Mouse (Mus musculus): ENCODE measurements at regions not wholly inside any gene's neighbourhood (a gene's known extent, or its start where the extent isn't known, plus 50 kb on each side); places are given as distances from the start of the nearest gene placed in this dataset.

DNA sequence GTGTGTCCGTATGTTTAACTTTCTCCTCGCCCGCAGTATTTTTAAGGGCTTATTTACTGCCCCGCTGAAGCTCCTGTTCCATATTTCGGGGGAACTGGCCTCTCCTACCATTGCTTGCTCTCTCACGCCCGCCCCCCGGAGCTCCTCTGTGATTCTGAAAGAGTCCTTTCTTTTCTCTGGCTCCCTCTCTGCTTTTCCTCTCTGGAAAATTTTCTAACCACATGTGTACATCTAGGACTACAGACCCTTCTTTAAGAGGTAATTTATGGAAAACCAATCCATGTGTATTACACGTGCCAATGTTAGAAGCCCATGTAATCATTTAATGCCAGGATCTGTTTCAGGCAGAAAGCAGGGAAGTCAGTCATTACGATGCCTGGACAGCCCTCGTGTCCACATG, 106.6 kb upstream of the Oxgr1 start:
- ATAC-seq (ENCODE audit: low FRiP score): no peak
- Histone ChIP-seq H3K27me3 (replicated peaks) (no peaks in the 10 kb centered on the region), H3K9me3 (replicated peaks) (no peaks in the 10 kb centered on the region), H3K27ac (replicated peaks) (no peak overlapping the region), H3K4me1 (no peaks in the 10 kb centered on the region), H3K36me3 (no peaks in the 10 kb centered on the region), H3K4me2 (no peak overlapping the region), H3K9ac (replicated peaks) (no peak overlapping the region), H3K4me3 (replicated peaks) (no peak overlapping the region)
- 89% methylated on average over 11 of the region's 11 CpGs for WGBS

DNA sequence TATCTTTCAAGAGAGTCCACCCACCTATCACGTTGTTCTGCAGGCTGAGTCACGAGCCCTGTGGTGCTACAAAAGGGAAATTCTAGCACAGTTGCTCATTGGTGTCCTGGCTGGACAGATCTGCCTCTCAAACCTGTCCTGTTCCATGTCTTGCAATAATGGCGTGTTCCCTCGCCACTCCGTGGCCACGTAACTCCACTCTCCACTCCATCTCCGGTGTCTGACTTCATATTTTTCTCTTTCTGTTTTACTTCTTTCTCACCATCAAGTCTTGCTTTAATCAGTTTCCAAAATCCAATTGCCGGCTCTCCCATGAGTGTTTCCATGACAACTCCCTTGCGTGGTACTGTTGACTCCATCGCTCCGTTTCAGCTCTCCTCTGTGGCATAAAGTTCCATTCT, 107.1 kb upstream of the Oxgr1 start:
- Histone ChIP-seq H3K4me3 (replicated peaks) (no peak overlapping the region), H3K27me3 (replicated peaks) (no peaks in the 10 kb centered on the region), H3K4me1 (peaks cover 3% of the 10 kb centered on the region; the same call in 1 of the 2 replicates), H3K4me2 (no peak overlapping the region), H3K9ac (replicated peaks) (no peak overlapping the region), H3K27ac (replicated peaks) (no peak overlapping the region), H3K9me3 (replicated peaks) (no peaks in the 10 kb centered on the region), H3K36me3 (no peaks in the 10 kb centered on the region)
- WGBS: 86% methylated on average over 11 of the region's 11 CpGs
- no peak for ATAC-seq (ENCODE audit: low FRiP score)

DNA sequence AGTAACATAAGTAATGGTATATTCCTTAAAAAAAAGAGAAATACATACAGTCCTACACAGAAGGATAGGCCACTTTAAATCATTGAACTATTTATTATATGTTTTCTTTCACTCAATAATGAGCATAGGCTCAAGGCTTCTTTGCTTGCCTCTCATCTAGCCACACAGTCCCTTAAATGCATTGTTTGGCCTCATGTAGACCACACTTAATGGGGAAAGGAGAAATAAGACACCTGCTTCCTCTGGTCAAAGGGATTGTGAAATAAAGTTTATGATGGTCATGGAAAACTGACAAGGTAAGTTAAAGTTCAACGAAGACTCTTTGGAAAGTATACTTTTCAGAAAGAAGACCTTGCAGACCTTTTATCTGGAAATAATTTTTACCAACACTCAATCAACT, 108.4 kb upstream of the Oxgr1 start:
- WGBS: 88% methylated on average over 1 of the region's 1 CpGs
- no peak for ATAC-seq (ENCODE audit: low FRiP score)

DNA sequence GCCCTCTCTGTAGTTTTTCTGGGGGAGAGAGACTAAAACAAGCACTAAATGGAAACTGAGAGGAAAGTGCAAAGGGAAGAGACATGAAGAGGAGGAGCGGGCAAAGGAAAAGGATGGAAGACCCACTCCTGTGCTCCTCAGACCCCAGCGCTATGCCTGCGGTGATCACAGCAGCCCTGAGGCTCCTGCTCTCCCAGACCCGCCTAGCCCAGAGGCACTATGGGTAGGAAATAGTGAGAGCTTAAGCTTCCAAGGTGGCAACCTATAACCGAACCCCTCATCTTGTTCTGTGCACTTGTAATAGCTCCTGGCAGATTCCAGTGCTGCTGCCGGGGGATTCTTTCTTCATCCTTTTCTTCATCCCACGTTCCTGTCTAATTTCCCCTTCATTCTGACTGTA, 112.2 kb upstream of the Oxgr1 start:
- ATAC-seq (ENCODE audit: low FRiP score): no peak

More for the DNA sequence above, 108.4 kb upstream of the Oxgr1 start:
- no peaks in the 10 kb centered on the region for H3K27me3 ChIP-seq (replicated peaks)
- no peak overlapping the region for H3K4me3 ChIP-seq (replicated peaks)
- H3K4me2 ChIP-seq: no peak overlapping the region
- peaks cover 15% of the 10 kb centered on the region for H3K4me1 ChIP-seq
- H3K36me3 ChIP-seq: no peaks in the 10 kb centered on the region
- no peak overlapping the region for H3K27ac ChIP-seq (replicated peaks)
- no peaks in the 10 kb centered on the region for H3K9me3 ChIP-seq (replicated peaks)
- H3K9ac ChIP-seq (replicated peaks): no peak overlapping the region

DNA sequence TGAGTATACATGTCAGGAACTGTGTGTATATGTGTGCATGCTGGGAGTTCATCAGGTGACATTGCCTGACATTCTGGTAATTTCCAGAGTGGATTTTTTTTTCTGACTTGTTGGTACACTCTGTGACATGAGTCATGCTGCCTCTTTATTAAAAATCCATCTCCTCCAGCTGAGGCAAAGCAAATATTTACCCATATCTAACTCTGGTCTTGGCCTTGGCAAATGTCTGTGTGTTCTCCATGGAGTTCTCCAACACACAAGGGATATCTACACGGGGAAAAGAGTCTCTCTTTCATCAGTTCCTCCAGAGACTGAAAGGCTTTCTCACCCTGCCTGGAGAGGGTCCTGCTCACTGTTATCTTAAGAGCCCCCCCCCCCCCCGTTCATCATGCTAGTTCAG, 111.3 kb upstream of the Mbnl2 start:
- H3K27me3 ChIP-seq (replicated peaks): no peaks in the 10 kb centered on the region
- WGBS: 84% methylated on average over 2 of the region's 2 CpGs
- H3K27ac ChIP-seq (replicated peaks): no peak overlapping the region
- ATAC-seq (ENCODE audit: low FRiP score): no peak
- no peaks in the 10 kb centered on the region for H3K36me3 ChIP-seq
- H3K4me3 ChIP-seq (replicated peaks): no peak overlapping the region
- H3K4me1 ChIP-seq: no peaks in the 10 kb centered on the region
- no peak overlapping the region for H3K4me2 ChIP-seq
- no peak overlapping the region for H3K9ac ChIP-seq (replicated peaks)
- no peaks in the 10 kb centered on the region for H3K9me3 ChIP-seq (replicated peaks)

More for the DNA sequence above, 112.2 kb upstream of the Oxgr1 start:
- no peak overlapping the region for H3K27ac ChIP-seq (replicated peaks)
- peak overlapping the region; percentile 44 for H3K4me2 ChIP-seq
- no peak overlapping the region for H3K9ac ChIP-seq (replicated peaks)
- no peaks in the 10 kb centered on the region for H3K9me3 ChIP-seq (replicated peaks)
- no peak overlapping the region for H3K4me3 ChIP-seq (replicated peaks)
- WGBS: 40% methylated on average over 7 of the region's 7 CpGs
- no peaks in the 10 kb centered on the region for H3K36me3 ChIP-seq
- peaks cover 22% of the 10 kb centered on the region for H3K4me1 ChIP-seq
- H3K27me3 ChIP-seq (replicated peaks): no peaks in the 10 kb centered on the region

DNA sequence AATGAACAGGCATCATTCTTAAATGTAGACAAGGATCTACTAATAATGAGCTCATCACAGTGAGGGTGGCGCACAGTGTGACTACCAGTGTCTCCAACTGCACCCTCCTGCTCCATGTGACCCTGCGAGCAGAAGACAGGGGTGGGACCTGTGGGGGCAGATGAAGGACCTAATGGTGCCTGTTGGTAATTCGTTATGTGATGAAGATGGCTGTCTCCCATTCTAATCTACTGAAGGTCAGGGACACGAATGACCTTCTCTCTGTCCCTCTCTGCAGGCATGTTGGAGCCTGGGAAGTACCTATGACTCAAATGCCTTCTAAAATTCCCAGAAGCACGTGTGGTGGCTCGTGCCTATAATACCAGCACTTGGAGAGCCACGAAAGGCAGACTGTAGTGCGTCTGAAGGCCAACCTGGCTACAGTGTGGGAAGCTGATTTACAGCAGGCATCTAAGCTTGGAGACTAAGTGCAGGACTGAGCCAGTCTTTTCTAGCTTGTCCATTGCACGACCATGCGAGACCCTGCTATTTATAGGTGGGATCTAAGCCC, 109.9 kb upstream of the Mbnl2 start:
- Histone ChIP-seq H3K9me3 (replicated peaks) (no peaks in the 10 kb centered on the region), H3K4me2 (no peak overlapping the region), H3K27me3 (replicated peaks) (no peaks in the 10 kb centered on the region), H3K36me3 (no peaks in the 10 kb centered on the region), H3K9ac (replicated peaks) (no peak overlapping the region), H3K27ac (replicated peaks) (no peak overlapping the region), H3K4me3 (replicated peaks) (no peak overlapping the region), H3K4me1 (no peaks in the 10 kb centered on the region; the same call in 1 of the 2 replicates)
- WGBS: 91% methylated on average over 10 of the region's 10 CpGs
- ATAC-seq (ENCODE audit: low FRiP score): no peak

DNA sequence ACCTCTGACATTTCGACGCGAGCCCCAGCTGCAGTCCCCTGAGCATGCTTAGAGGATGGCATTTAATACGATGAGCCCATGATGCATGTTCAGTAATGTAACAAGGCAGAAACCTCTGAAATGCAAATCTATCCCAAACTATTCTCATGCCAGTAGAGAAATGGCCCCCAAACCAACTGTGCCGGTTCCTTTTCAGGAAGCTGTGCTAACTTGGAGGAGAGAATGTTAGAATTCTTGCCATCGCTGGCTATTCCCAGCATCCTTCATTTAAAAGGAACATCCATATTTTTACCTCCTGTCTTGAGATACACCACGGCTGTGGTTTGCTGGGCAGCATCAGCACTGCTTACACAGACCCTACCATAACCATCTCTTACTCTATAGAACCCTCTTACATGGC, 104.7 kb upstream of the Mbnl2 start:
- no peaks in the 10 kb centered on the region for H3K36me3 ChIP-seq
- no peak overlapping the region for H3K4me2 ChIP-seq
- peaks cover 6% of the 10 kb centered on the region for H3K4me1 ChIP-seq
- no peaks in the 10 kb centered on the region for H3K27me3 ChIP-seq (replicated peaks)
- WGBS: 68% methylated on average over 7 of the region's 7 CpGs
- no peak overlapping the region for H3K27ac ChIP-seq (replicated peaks)
- H3K9ac ChIP-seq (replicated peaks): no peak overlapping the region
- no peaks in the 10 kb centered on the region for H3K9me3 ChIP-seq (replicated peaks)
- H3K4me3 ChIP-seq (replicated peaks): no peak overlapping the region
- no peak for ATAC-seq (ENCODE audit: low FRiP score)

DNA sequence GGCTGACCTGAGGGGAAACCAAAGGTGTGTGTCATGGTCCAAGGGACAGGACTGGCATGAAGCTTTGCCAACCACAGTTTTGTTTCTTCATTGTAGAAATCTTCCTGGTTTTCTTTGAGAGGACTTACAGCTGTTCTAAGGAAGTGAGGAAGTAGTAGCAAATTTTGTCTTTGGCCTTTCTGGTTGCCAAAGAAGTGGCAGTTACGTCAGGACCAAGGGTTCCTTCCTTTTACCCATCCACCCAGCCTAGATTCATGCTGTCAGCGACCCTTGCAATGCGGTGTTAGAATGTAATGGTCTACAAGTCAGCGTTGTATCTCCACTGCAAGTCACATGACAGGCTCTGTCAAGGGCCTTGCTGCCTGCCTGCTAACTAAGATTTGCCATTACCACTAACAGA, 103.4 kb upstream of the Mbnl2 start:
- Histone ChIP-seq H3K36me3 (no peaks in the 10 kb centered on the region), H3K9ac (replicated peaks) (no peak overlapping the region), H3K4me2 (no peak overlapping the region), H3K9me3 (replicated peaks) (no peaks in the 10 kb centered on the region), H3K4me3 (replicated peaks) (no peak overlapping the region), H3K4me1 (peaks cover 6% of the 10 kb centered on the region), H3K27me3 (replicated peaks) (no peaks in the 10 kb centered on the region), H3K27ac (replicated peaks) (no peak overlapping the region)
- ATAC-seq (ENCODE audit: low FRiP score): no peak
- 83% methylated on average over 4 of the region's 4 CpGs for WGBS

DNA sequence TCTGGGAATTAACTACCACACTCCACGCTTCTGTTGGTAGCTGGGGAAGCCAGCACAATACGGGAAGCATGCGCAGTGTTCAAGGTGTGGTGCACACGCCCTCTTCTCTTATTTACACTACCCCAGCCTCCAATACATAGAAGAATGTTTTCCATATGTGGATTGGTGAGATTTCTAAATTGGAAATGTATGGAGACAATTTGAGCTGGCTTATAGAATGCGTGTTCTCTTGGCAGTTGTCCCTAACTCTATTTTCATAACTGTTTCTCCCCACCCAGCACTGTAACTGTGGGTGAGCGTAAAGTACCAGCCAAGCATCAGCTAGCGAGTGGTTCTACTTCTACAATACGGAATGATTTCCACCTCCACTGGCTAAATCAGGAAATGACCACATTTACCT, 102.6 kb upstream of the Mbnl2 start:
- H3K27ac ChIP-seq (replicated peaks): no peak overlapping the region
- H3K9ac ChIP-seq (replicated peaks): no peak overlapping the region
- no peak for ATAC-seq (ENCODE audit: low FRiP score)
- no peak overlapping the region for H3K4me3 ChIP-seq (replicated peaks)
- H3K4me2 ChIP-seq: no peak overlapping the region
- H3K27me3 ChIP-seq (replicated peaks): no peaks in the 10 kb centered on the region
- WGBS: 89% methylated on average over 8 of the region's 8 CpGs
- H3K36me3 ChIP-seq: no peaks in the 10 kb centered on the region
- peaks cover 6% of the 10 kb centered on the region for H3K4me1 ChIP-seq
- H3K9me3 ChIP-seq (replicated peaks): no peaks in the 10 kb centered on the region

DNA sequence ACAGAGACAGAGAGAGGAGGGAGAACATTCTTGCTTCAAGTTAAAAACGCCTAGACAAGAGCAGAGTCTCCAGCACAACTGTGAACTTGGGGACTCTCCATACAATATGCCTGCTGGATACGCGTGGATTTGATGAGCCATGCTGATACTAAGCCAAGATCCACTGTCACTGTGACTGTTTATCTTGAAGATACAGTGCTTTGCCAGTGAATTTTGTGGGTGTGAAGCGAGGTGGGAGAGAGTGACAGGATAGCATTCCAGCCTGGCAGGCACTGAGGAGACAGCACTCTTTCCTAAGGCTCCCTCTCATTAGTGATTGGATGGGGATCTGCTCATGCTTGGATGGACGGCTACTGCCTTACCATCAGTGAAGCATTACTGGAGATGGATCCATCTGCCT, 100.9 kb upstream of the Mbnl2 start:
- Histone ChIP-seq H3K4me1 (peaks cover 6% of the 10 kb centered on the region), H3K9me3 (replicated peaks) (no peaks in the 10 kb centered on the region), H3K27ac (replicated peaks) (no peak overlapping the region), H3K4me3 (replicated peaks) (no peak overlapping the region), H3K9ac (replicated peaks) (no peak overlapping the region), H3K36me3 (no peaks in the 10 kb centered on the region), H3K4me2 (no peak overlapping the region), H3K27me3 (replicated peaks) (no peaks in the 10 kb centered on the region)
- ATAC-seq (ENCODE audit: low FRiP score): no peak
- WGBS: 84% methylated on average over 5 of the region's 5 CpGs

DNA sequence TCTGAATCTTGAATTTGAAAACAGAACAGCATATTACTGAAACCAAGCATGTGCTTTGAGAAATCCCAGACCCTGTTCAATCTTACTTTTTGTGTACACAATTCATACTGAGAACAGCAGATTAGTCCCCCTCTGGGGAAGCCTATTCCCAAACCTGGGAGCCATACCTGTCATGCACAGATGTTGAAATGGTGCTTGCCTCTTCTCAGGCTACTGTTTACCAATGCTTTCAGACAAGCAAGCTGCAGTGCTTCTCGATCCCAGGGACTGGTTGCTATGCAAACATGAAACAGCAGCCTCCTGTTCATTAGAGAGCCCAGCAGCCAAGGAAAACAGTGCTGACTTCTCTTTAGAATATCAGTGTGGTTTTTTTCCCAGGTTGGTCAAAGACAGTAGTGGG, 80.3 kb upstream of the Mbnl2 start:
- H3K4me2 ChIP-seq: no peak overlapping the region
- H3K27ac ChIP-seq (replicated peaks): no peak overlapping the region
- no peaks in the 10 kb centered on the region for H3K36me3 ChIP-seq
- H3K4me3 ChIP-seq (replicated peaks): no peak overlapping the region
- no peaks in the 10 kb centered on the region for H3K9me3 ChIP-seq (replicated peaks)
- no peak for ATAC-seq (ENCODE audit: low FRiP score)
- H3K4me1 ChIP-seq: no peaks in the 10 kb centered on the region
- no peak overlapping the region for H3K9ac ChIP-seq (replicated peaks)
- 48% methylated on average over 1 of the region's 1 CpGs for WGBS
- no peaks in the 10 kb centered on the region for H3K27me3 ChIP-seq (replicated peaks)

DNA sequence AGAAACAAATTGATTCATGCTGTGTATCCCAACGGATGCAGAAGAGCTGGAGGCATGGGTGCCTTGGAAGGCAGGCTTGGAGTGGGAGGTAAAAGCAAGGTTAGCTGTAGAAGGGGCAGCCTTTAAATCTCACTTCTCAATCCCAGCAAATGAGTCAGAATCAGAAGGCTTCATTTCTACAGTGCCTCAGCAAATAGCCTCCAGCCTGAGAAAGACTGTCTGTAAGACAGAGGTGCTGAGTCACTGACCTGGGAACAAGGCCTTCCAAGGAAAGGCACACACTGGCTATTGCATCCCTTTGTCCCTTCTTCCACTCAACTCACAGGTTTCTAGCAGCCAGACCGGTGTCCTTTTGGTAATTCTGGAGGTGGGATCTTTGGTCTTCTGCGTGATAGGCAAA, 63.7 kb upstream of the Mbnl2 start:
- Histone ChIP-seq H3K4me2 (no peak overlapping the region), H3K27me3 (replicated peaks) (no peaks in the 10 kb centered on the region), H3K4me1 (no peaks in the 10 kb centered on the region), H3K27ac (replicated peaks) (no peak overlapping the region), H3K9ac (replicated peaks) (no peak overlapping the region), H3K9me3 (replicated peaks) (no peaks in the 10 kb centered on the region), H3K36me3 (no peaks in the 10 kb centered on the region), H3K4me3 (replicated peaks) (no peak overlapping the region)
- no peak for ATAC-seq (ENCODE audit: low FRiP score)
- WGBS: 82% methylated on average over 3 of the region's 3 CpGs

DNA sequence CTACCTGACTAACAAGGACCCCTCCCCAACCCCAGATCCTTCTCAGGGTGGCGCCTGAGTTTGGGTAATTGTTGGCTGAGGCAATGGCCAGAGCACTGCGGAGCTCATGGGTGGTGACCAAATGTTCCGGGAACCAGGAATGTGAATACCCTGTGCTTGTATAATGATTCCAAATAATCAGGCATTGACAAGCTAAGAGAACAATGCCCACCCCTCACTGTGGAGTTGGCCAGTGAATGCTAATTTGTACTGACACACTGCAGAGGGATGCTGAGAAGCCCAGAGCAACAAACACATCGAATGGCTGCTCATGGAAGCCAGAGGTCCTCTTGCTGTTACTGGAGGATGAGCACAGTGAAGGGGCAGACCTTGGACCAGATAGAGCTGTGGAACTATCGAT, 62.8 kb upstream of the Mbnl2 start:
- Histone ChIP-seq H3K36me3 (no peaks in the 10 kb centered on the region), H3K4me2 (no peak overlapping the region), H3K4me3 (replicated peaks) (no peak overlapping the region), H3K9me3 (replicated peaks) (no peaks in the 10 kb centered on the region), H3K27ac (replicated peaks) (no peak overlapping the region), H3K27me3 (replicated peaks) (no peaks in the 10 kb centered on the region), H3K4me1 (no peaks in the 10 kb centered on the region), H3K9ac (replicated peaks) (no peak overlapping the region)
- ATAC-seq (ENCODE audit: low FRiP score): no peak
- 65% methylated on average over 5 of the region's 5 CpGs for whole genome bisulfite sequencing
